Mouse (Mus musculus): ENCODE measurements around the gene Rhoj.
"Not testable (repeated sequence)": the region's sequence is repeated elsewhere in the genome, so short reads cannot be mapped to it uniquely, and the experiment has no call there.

Rhoj gene

DNA sequence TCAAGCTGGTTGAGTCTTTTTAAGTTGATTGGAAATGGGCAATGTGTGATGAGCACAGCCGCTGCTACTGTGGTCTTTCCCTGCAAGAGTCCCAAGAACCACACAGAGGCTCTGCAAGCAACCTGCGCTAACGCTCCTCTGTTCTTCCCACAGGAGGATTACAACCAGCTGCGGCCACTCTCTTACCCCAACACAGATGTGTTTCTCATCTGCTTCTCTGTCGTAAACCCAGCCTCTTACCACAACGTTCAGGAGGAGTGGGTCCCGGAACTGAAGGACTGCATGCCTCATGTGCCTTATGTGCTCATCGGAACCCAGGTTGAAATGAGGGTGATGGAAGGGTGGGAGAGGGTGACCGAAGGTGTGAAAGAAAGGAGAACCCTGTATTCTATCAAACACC, 83.4 kb downstream of the Rhoj start:
- no peak for DNase-seq (ENCODE audit: low read depth, low spot score)

DNA sequence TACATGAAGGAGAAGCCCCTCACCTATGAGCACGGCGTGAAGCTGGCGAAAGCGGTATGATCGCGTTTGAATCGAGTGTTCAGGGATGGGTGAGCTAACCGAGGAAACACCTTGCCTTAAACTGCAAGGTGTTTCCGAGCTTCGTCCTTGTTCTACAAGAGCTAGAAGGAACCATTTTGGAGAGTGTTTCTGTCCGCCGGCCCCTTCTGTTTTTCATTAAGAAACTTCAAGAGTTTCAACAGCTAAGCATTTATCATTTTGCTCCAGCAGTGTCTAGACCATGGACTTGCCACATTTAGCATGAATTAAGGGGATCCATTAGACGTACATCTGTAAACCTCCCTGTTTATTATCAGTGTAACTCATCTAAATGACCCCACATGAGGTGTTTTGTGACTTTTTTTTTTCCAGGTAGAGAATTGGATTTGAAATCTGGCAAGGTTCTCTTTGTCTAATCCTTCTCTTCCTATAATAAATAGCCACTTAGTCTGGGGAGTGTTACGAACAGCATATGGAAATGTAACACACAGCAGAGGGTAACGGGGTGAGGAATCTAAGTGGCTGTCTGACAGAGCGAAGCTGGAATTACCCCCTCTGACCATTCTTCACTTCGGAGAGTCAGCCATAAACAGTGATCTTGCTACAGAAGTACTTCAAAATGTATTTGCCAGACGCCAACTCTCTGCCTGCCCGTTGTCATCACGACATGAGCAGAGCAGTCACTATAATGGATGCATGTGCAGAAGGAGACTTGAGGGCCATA, 86.1 kb downstream of the Rhoj start:
- no peak for DNase-seq (ENCODE audit: low read depth, low spot score)

DNA sequence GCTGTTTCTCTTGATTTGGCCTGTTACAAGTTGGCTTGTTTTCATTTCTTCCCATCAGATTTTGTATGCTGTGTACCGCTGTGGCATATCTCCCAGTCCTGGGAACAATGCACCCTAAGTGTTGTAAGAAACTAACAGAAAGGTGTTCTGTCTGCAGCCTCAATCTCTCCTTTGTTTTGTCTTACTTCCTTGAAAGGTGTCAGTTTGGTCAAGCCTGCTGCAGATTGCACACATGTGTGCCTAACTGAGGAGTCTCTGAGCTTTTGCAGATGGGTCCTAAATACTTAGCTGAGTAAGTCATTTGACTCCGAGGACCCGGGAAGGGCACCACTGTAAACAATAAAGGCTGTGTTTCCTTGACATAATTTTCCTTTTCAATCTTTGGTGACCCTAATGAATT, 88.5 kb downstream of the Rhoj start:
- no peak for DNase-seq (ENCODE audit: low read depth, low spot score)

DNA sequence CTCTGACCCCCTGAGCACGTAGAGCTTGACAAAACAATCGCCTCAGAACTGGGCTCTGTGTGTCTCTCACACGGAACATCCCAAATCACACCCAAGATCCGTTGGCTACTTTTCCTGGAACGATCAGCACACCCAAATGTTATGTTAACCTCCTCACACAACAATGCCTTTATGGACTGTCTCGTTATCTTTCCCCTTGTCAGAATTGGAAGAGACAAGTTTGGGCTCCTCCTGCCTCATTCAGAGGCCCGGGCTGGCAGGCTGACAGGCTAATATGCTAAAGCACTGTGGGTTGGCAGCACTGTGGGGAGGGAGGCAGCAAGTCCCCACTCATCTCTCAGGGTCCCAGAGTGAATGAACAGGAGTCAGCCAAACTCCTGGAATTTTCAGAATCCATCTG, 89.0 kb downstream of the Rhoj start:
- DNase-seq (ENCODE audit: low read depth, low spot score) = no peak

DNA sequence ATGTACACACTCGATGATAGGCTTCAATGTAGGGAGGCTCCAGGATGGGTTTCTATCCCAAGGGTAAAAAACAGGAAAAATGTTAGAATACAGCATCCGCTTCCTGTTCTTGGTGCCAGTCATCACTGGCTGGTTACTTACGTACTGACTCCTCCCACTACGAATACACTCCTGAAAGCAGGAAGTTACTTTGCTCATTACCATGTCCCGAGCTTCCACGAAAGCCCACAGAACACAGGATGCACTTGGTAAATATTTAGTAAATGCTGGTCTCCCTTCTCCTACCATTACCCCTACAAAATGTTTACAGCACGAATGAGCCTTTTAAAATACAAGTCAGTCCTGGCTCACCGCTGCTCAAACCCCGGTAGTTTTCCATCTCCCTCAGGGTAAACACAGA, 104.8 kb downstream of the Rhoj start:
- DNase-seq (ENCODE audit: low read depth, low spot score) = no peak

DNA sequence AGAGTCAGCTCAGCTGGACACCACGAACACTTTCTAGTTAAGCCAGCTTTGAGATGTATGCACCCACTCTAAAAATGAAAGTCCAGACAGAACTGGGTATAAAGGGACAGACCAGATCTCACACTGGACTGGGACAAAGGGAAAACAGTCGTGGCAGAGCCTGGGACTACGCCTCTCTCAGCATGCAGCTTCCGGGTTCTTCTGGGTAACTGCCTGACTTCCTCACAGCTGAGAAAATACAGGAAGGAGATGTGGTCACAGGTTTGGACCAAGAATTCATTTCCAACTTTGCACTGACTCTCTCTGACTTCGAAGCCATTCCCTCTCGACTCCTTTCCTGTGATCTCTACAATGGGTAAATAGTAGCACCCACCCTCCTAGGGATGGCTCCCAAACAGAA, 106.9 kb downstream of the Rhoj start:
- no peak for DNase-seq (ENCODE audit: low read depth, low spot score)

DNA sequence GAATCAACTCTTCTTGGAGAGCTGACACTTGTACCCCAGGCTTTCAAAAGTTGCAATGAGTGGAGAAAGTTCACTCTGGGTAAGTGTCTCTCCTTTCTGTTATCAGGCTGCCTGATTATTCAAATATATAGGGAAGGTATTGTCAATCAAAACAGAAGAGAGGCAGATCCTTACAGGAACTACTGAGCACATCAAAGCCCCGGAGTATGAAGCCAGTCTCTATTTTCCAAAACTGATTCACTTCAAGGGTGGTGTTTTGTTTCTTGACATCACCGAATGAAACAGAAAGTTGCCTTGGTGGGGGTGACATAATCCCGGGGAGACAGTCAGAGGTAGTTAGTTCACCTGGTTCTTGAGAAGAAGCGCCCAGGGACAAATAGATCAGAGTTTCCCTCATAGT, 108.6 kb downstream of the Rhoj start, which contains the start of gene Gphb5:
TSS of gene Gphb5 (minus strand) at position 101 of the 400 bp plus-strand sequence.
- no peak for DNase-seq (ENCODE audit: low read depth, low spot score)

DNA sequence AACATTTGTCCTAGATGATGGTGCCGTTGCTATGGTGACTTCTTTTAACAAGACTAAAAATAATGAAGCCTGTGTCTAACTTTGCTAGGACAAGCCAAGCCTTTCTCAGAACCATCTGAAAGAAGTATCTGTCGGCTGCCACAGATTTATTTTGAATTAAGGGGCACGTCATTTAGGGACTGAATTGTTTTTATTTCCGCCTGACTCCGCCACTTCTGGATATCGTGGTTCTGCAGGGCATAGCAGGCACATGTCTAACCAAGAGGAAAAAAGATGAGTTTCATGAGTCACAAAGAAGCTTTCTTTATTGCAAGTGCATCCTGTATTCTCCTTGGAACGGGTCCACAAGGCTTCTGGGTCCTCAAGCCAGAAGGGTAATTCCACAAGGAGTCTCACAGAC, 116.2 kb downstream of the Rhoj start:
- DNase-seq (ENCODE audit: low read depth, low spot score) = no peak

DNA sequence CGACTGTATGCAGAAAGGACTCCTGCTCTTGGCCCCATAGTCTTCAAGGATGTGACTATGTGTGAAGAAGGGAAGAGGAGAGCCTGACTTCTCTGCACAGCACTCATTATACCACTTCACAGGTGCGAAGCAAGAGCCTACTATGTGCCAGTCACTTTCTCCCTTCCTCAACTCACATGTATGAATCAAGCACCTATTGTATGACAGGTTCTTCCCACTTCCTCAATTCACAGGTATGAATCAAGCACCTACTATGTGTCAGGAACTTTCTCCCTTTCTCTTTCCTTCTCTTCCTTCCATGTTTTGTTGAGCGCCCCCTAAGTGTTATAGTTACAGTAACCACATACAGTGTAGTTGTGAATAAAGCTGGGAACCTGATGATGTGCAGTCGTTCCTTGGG, 116.7 kb downstream of the Rhoj start:
- DNase-seq (ENCODE audit: low read depth, low spot score) = no peak

DNA sequence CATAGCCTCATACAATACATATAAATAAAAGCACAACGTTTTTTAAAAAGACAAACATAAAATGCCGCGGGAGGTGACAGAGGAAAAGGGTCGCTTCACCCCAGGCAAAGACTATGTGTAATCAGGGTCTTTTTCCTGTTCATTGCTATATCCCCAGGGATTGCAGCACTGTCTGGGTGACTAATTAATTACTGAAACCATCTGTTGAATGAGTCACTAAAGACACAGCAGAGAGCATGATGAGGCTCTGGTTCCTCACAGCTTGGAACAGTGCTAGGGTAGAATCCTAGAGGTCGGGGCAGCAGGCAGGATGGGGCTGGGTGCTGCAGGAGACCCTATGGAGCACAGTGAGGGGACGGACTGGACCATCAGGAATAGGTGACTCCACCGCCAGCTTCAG, 117.8 kb downstream of the Rhoj start:
- no peak for DNase-seq (ENCODE audit: low read depth, low spot score)

DNA sequence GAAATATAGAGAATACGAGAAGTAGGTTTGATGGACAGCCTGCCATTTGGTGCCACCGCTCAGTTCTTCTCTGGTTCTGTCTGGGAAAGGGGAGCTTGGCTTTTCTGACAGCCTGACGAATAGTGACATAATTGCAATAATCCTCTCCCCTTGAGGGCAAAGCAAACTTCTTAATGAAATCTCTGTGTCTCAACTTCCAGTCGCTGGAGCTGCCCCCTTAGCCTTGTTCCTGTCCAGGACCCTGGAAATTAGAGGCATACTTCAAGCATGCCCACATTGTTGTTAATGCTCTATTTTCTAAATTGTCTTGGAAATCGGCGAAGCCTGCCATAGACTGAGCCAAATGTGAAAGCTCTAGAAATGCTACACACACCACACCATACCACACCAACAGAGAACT, 120.6 kb downstream of the Rhoj start:
- DNase-seq (ENCODE audit: low read depth, low spot score) = no peak

DNA sequence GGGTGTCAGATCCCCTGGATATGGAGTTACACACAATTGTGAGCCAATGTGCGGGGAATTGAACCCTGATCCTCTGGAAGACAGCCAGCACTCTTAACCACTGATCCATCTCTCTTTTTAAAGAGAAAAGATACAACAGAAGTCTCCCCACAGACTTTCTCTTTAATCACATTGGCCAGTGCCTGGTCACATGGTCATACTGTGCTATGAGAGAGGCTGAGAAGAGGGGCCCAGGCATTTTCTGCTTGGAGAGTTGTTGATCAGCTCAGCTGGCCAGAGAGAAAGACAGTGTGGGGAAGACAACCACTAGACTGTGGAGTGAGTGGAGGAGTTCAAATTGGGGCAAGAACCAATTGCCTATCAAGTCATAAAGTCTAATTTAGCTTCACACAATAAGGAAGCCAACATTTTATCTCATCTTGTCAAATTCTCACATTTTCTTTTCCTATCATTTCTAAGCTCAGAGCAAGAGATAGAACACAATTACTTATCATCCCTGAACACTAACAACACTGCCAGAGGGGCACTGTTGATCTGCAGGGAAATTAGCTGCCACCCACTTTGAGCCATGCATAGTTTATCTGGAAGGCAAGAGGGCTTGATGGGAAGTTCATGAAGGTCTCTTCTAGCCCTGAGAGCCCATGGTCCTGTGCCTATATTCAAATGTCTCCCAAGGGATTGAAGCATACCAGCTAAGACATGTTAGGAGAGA, 121.7 kb downstream of the Rhoj start:
- DNase-seq (ENCODE audit: low read depth, low spot score) = no peak

DNA sequence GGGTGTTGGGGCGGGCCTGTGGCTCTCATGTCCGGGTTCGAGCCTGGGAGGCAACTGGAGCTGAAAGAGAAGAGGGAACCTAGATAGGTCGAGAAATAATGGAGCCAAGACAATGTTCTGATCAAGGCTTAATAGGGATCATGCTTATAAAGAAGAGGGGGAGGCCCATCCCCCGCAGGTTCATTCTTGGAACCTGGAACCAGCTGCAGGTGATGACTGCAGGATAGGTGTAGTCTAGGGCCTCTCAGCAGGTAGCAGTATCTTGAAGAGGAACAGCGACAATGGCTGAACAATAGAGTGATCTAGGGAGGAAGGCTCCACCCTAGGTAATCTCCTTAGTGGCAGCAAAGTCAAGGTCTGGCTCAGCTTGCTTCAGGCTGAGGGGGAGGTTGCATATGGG, 124.3 kb downstream of the Rhoj start:
- not testable (repeated sequence) for DNase-seq (ENCODE audit: low read depth, low spot score)

DNA sequence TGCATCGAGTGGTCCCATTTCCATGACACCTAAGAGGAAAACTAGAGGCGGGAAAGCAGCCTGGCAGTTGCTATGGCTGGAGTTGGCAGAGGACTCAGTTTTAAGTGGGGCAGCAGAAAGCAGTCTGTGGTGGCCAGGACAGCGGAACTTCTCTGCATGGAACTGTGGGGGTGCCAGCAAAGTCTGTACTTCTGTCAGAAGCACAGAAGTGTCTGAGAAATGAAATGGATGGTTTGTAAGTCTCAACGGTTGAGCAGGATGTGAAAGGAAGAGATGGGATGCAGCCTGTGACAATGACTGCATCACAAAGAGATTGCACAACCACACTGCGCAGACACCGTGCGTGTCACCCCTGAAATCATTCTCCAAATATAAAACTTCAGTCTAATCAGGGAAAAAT, 138.1 kb downstream of the Rhoj start:
- DNase-seq (ENCODE audit: low read depth, low spot score) = no peak

DNA sequence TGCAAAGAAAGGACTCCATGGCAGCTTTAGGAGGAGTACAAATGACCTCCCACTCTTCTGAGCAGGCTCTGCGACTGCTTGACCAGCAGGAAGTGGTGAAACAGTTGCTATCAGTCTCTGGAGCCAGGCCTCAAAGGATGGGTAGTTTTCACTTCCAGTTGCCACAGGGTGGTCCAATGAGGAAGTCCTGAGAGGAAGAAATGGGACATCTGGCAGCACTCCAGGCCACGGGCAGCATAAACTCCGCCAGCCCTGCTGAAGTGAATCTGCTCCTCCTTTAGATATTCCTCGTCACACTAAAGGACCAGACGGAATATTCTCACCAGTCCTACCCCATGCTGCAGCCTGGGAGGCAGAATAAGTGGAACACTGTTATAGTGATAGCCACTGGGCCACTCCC, 140.8 kb downstream of the Rhoj start:
- peak; percentile 36 for DNase-seq (ENCODE audit: low read depth, low spot score)

DNA sequence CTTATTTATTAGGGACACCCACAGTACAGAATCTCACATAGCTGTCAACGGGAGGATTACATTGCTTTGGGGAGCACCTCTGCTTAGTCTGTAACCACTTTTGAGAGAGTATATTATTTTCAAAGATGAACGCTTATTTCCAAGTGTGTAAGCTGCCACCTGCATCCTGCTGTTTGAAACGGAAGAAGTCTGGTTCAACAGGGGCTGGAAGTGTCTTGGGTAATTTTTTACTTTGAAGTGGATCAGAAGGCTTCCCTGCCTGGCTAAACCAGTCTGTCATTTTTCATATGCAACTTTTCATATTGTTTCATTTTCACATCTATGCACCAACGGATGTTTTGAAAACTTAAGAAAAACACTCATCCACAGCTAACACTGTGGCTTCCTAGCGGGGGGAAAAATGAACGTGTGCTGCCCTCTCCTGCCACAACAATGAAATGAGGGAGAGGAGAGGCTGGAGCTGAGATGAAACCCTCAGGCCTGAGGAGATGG, 141.4 kb downstream of the Rhoj start:
- no peak for DNase-seq (ENCODE audit: low read depth, low spot score)

DNA sequence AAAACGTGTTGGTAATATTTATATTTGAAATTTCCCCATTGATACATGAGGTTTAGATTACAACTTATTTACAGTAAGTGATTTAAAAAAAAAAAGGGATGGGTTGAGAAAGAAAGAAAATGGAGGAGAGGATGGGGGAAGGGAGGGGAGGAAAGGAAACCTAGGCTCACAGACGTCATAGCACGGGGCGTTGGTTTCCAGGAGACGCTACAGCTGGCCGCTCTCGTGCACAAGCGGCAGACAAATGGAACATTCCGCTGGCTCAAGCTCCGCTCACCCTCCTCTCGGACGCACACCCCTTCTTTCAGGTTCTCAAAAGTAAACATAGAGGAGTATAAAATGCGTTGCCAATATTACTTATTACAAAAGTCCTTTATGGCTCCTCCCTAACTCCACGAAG, 141.9 kb downstream of the Rhoj start:
- DNase-seq (ENCODE audit: low read depth, low spot score) = no peak

DNA sequence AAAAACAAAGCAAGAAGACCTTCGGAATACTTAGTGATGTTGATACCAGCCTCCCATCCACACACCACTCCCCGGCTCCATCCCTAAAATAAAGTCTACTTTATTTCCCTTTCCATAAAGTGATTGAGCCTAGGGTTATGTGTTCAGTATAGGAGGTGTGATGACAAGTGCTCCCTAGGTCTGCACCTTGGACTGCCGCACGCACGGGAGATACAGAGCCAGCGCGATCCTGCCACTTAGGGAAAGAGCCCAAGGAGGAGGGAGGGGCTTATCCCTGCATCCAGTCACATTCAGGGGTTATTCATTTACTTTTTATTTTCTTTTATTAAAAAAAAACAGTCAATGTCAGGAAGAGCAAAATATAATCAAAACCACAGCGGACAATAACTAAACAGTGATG, 142.5 kb downstream of the Rhoj start:
- DNase-seq (ENCODE audit: low read depth, low spot score) = no peak

All from skeletal muscle tissue, adult 2 months (tissue).